Mouse (Mus musculus) layer of hippocampus, postnatal 14 days (tissue): ENCODE results near the gene Aph1a. TPM values are rescaled to one million over a fixed set of nuclear protein-coding genes. Genes with fewer than 3 reads are reported as not detected.
A peak's percentile ranks its signal among the peaks of the same experiment; 100 is the strongest.
"Not testable (repeated sequence)": the region's sequence is repeated elsewhere in the genome, so short reads cannot be mapped to it uniquely, and the experiment has no call there.

ENCODE experiments used
- DNase-seq, 2 experiments: peaks; one replicate each; pipeline ENCODE4 v3.0.0; 2021 to 2022; ENCODE audit warnings: low spot score in 2 of 2, mixed read lengths in 1 of 2
- long read RNA-seq, 2 experiments: library from polyadenylated mRNA; stranded (forward); transcript quantifications; one replicate each; pipeline ENCODE4 v2.0.0; 2021
- total RNA-seq, 2 experiments: library from RNA; stranded (reverse); gene quantifications; 2 replicates each; pipeline ENCODE4 v1.2.3; 2021

The Aph1a gene
- total RNA-seq = 10 to 100 TPM; 76.1 to 83.5 TPM
- long read RNA-seq, experiment 1, transcript Aph1a-202 (7 exons, 1,601 nt) = major isoform, 12 of 27 reads
- long read RNA-seq, experiment 1, partial matches to known transcripts = 1 of 27 reads
- long read RNA-seq, experiment 1, other reads (novel, unspliced or antisense) = 12 of 27 reads
- long read RNA-seq, experiment 2, transcript Aph1a-202 (7 exons, 1,601 nt) = major isoform, 23 of 44 reads
- long read RNA-seq, experiment 2, partial matches to known transcripts = 8 of 44 reads
- long read RNA-seq, experiment 2, other reads (novel, unspliced or antisense) = 12 of 44 reads

GRCm38 (mm10) chr3:95893606-95894316 lies at the start of gene Aph1a:
Gene Aph1a (plus strand): TSS chr3:95893969.
- peak; percentile 91 to 97 for DNase-seq

DNA sequence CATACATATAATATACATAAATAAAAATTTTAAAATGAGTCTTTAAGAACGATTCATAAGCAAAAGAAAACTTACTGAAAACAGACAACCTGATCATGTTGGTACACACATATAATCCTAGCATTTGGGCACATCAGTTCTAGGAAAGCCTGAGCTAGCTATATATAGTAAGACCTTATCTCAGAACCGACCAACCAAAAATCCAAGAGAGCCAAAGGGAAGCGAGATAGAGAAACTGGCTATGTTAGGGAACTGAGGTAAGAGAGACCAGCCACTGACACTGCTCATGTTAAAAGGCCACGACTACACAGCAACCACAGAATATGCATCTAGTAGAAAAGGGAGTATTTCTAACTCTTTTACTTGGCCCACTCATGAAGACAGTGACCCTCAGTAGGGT lies 43.2 kb upstream of the Aph1a start:
- DNase-seq = no peak

- no peak for DNase-seq
Measured at GRCm38 (mm10) chr3:95851317-95851716, 42.5 kb upstream of the Aph1a start.

- peak; percentile 89 to 95 for DNase-seq
Measured at GRCm38 (mm10) chr3:95855502-95856089, 38.2 kb upstream of the Aph1a start, which contains the start of gene Prpf3. Gene Prpf3 (minus strand): TSS chr3:95855885.

GRCm38 (mm10) chr3:95856115-95856514 lies 37.7 kb upstream of the Aph1a start:
- DNase-seq = no peak

GRCm38 (mm10) chr3:95857050-95857449 lies 36.7 kb upstream of the Aph1a start:
- DNase-seq = not testable (repeated sequence)

DNA sequence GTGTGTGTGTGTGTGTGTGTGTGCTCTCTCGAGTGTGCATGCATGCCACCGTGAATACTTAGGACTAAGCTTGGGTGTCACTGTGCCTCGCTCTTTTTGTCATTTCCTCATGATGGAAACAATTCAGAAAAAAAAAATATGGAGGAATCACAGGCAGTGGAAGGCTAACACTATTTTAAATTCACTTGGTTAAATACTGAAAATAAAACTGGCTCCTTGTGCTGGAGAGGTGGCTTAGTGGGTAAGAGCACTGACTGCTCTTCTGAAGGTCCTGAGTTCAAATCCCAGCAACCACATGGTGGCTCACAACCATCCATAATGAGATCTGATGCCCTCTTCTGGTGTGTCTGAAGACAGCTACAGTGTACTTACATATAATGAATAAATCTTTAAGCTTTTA lies 35.5 kb upstream of the Aph1a start:
- DNase-seq = not testable (repeated sequence)

DNA sequence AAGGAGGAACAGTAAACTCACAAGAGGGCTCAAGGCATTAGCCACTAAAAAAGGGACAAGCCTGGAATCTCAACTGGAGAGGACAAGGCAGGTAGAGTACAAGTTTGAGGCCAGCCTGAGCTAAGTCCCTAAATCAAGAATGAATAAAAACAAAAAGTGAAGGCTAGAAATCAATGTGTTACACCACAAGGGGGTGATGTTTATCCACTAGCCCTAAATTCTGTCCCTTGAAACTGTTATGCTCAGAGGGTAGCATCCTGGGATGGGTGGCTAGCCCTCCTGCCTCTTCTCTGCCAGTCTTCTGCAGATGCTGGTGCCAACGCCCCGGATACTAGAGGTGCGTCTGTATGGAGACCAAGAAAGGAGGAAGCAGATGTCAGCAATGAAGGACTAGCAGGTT lies 33.4 kb upstream of the Aph1a start:
- DNase-seq = no peak

GRCm38 (mm10) chr3:95861216-95861615 lies 32.6 kb upstream of the Aph1a start:
- DNase-seq = no peak

GRCm38 (mm10) chr3:95861796-95862195 lies 32.0 kb upstream of the Aph1a start:
- DNase-seq = peak; percentile 46 to 88

GRCm38 (mm10) chr3:95863578-95863977 lies 30.2 kb upstream of the Aph1a start:
- no peak for DNase-seq

DNA sequence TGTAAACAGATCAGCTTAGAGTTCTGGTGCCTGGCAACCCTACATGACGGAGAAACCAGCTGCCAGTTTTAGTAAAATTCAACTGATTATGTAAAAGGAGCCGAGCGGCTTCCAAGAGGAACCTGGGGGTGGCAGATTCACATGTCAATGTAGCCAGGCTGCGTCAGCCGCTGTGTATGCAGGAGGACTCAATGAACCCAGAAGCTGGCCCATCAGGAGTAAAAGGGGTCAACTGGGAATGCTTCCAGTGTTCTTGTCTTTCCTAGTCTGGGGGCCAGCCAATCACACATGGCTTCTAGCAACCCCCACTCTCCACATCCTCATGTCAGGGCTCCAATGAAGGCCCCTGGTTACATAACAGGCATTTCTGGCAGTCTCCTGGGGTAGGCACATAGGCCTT lies 28.7 kb upstream of the Aph1a start:
- DNase-seq = peak; percentile 53 to 77

DNA sequence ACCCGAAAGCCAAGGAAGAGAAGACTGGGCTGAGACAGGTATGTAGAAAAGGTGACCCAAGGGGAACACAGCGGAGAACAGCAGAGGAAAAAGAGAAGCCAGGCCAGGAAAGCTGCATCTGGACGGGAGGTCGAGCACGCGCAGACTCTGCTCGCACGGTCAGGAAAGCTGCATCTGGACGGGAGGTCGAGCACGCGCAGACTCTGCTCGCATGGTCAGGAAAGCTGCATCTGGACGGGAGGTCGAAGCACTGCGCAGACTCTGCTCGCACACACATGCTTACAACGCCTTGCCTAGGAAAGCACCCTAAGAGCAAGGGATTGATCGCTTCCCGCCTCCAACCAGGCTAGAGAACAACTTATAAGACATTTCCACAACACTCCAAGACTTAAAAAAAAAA lies 28.2 kb upstream of the Aph1a start:
- DNase-seq = no peak

GRCm38 (mm10) chr3:95866071-95866470 lies 27.7 kb upstream of the Aph1a start:
- DNase-seq = no peak

DNA sequence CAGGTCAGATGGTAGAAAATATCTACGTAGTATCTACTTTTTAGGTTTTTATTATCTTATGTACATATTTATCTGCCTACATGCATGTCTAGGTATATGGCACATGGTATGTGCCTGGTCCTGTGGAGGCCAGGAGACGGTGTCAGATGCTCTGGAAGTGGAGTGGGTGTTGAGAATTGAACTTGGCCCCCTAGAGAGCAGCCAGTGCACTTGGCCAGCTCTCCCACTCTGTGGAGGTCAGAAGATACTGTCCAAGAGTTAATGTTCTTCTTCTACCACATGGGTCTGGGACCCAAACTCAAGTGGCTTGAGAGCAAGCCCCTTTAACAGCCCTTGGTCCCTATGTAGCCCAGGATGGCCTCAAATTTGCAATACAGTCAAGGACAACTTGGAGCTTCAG lies 26.4 kb upstream of the Aph1a start:
- no peak for DNase-seq

DNA sequence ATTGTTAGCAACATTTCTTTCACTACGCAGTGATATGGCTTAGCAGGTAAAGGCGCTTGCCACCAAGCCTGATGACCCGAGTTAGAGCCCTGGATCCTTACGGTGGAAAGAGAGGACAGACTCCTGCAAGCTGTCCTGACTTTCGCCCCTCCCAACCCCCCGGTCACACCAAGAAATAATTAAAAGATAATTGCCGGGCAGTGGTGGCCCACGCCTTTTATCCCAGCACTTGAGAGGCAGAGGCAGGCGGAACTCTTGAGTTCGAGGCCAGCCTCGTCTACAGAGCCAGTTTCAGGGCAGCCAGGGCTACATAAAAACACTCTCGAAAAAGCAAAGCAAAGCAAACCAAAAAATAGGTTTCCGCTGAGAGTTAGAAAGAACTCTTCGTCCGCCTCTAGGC lies 22.8 kb upstream of the Aph1a start:
- DNase-seq = no peak

GRCm38 (mm10) chr3:95871392-95871867 lies 22.3 kb upstream of the Aph1a start, which contains the start of gene Mrps21:
Gene Mrps21 (minus strand): TSS chr3:95871519.
- peak; percentile 78 to 83 for DNase-seq

DNA sequence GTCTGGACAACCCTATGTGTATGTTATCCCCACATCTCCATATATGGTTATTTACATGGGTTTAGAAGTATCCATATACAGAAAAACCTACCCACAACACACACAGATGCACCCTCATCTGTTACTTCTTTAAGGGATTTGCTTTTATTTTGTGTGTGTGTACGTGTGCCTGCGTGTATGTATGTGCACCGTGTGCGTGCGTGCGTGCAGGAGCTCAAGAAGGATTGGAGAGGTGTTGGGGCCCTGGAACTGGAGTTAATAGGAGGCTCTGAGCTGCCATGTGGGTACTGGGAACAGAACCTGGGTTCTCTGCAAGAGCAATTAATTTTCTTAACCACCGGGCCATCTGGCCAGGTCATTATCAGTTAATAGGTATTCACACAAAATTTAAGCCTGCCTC lies 21.7 kb upstream of the Aph1a start:
- DNase-seq = no peak

DNA sequence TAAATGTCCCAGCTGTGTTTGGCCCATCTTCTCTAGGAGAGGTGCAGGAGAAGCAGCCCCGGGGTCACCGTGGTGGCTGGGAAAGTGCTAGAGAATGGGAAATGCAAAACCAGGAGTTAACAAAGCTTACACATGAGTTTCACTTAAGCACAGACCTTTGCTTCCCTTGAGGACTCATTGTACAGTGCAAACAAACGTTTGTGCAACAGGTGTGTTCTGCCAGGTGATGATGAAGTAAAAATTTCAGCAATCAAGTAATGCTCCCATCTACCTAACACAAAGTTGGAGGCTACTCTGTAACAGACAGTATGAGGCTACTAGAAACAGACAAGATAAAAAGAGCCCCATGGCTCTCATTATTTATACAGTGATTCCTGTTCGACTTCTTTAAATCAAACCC lies 14.7 kb upstream of the Aph1a start:
- DNase-seq = no peak

DNA sequence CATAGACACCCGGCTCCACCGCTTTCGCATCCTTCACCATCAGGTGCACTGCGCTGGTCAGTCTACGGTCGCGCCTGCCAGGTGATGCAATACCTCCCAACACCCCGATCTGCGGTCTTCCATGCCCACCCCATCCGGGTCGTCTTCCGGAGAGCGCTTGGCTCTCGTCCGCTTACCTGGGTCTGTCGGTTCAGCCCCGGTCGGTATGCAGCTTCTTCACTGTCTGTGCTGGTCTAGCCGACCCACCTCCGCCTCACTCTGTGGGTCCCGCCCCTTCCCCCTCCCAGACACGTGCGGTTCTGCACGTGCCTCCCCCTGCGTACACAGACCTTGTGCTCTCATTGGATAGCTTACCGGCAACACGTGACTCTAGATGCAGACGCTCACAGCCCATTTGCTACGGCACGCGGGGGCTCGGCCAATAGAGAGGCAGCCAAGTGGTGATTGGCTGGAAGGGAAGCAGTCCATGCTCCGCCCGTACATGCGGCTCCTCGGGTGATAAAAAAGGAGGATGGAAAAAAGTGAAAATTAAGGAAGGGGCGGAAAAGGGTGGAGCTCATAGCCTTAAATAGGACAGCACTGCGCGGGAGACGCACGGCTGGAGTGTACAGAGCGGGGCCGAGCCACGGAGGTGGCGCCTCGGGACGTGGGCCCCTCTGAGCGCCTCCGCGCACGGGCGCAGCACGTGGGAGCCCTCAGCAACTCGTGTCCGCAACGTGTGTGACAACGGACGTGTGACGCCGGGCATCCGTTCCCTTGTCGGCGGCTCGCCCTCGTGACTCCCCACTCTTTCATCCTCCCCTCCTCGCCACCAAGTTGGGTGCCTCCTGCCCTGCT lies 11.6 kb upstream of the Aph1a start, which contains the start of gene Ciart:
Gene Ciart (minus strand): TSS at position 273 of the 837 bp plus-strand sequence.
- peak; percentile 96 to 98 for DNase-seq

GRCm38 (mm10) chr3:95882816-95883425 lies 10.8 kb upstream of the Aph1a start:
- DNase-seq = peak; percentile 55 to 82
